Mouse (Mus musculus) heart, embryonic 10.5 days (tissue): ENCODE measurements around the gene Creb1. TPM values are rescaled to one million over a fixed set of nuclear protein-coding genes. Genes with fewer than 3 reads are reported as not detected.

Experiments used
- DNase-seq: peaks from one replicate; pipeline ENCODE4 v3.0.0-alpha.2; 2017; ENCODE audit warnings: low spot score
- H3K27ac ChIP-seq: fragments of 300-500 bp; sonication (generic); 2 replicates; pipeline ENCODE4 v1.5.1; 2016; ENCODE audit warnings: mild to moderate bottlenecking
- H3K27me3 ChIP-seq: fragments of 300-500 bp; sonication (generic); 2 replicates; pipeline ENCODE4 v1.6.1; 2016; ENCODE audit warnings: mild to moderate bottlenecking; ENCODE audit not compliant: poor library complexity, insufficient read depth, severe bottlenecking
- H3K36me3 ChIP-seq: fragments of 300-500 bp; sonication (generic); 2 replicates; pipeline ENCODE4 v1.6.1; 2016; ENCODE audit warnings: mild to moderate bottlenecking, moderate library complexity
- H3K4me1 ChIP-seq: fragments of 300-500 bp; sonication (generic); 2 replicates; pipeline ENCODE4 v1.6.1; 2016; ENCODE audit warnings: mild to moderate bottlenecking
- H3K4me3 ChIP-seq: fragments of 300-500 bp; sonication (generic); 2 replicates; pipeline ENCODE4 v1.5.1; 2016; ENCODE audit warnings: mild to moderate bottlenecking, moderate library complexity
- H3K9me3 ChIP-seq: fragments of 300-500 bp; sonication (generic); 2 replicates; pipeline ENCODE4 v1.6.1; 2016; ENCODE audit warnings: mild to moderate bottlenecking, moderate library complexity
- WGBS: fragments of 180-500 bp; shearing (Covaris S2); methylation state at CpG from one replicate; pipeline ENCODE4 v1.1.7; 2016; 5-methylcytosine and 5-hydroxymethylcytosine counted together
- polyA plus RNA-seq: library from polyadenylated mRNA; unstranded; fragments of >200 nt; fragmentation: Nextera tagmentation; extraction: Ambion mirVana; gene quantifications from 2 replicates; pipeline ENCODE4 v1.2.1, GENCODE M21; 2016

The Creb1 gene
- polyA plus RNA-seq = 27.2 and 29.1 TPM in 2 replicates

DNA sequence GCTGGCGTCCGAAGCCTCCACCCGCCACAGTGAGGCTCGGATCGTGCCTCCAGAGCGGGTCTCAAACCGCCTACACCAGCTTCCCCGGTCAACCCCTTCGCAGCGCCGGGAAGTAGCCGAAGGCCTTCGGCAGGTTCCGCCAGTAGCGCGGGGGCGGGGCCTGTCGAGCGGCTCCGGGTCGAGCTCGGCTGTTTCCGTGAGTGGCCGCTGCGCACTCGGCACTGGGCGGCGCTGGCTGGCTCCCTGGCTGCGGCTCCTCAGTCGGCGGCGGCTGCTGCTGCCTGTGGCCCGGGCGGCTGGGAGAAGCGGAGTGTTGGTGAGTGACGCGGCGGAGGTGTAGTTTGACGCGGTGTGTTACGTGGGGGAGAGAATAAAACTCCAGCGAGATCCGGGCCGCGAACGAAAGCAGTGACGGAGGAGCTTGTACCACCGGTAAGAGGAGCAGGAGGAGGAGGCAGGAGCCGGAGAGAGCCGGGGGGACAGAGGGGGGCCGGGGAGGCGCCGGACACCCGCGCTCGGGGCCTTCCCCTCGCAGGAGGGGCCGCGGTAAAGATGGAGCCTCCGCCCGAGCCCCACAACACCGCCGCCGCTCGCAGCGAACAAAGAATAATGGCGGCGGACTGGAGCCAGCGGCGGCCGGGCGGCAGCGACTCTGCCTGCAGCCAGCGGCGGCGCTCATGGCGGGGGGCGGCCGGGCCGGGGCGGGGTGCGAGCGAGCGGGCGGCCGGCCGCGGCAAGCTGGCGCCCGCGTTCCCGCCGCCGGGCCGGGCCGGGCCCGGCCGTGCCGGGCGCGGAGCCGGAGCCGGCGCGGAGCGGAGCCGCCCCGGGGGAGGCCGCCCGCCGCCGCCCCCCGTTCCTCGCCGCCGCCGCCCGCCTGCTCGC lies at the start of gene Creb1:
Gene Creb1, plus strand, starts transcription at position 57 of the 882 bp plus-strand sequence.
- WGBS = 6% methylated on average over 118 of the region's 119 CpGs
- peak; percentile 99 for DNase-seq

DNA sequence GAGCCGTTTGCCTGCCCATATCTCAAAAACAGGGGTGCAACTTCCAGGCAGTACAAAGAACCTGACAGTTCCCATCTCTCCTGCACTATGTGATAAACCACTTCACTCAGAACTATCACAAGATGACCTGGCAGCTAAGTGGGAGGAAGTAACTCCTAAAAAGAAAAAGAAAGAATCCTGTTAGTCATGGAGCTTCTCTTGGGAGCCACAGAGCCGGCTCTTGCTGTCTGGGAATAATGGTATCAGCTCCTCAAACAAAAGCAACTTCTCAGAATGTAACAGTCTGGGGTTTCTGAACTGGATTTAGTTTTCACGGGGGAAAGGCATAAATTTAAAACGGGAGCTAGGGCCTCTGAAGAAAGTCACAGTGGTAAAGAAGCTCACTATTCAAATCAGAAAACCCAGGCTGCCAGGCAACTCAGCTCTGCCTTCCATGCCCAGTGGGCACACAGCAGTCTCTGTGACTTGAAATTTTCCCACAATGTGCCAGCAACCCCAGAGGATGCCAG lies 43.9 kb upstream of the Creb1 start:
- Histone ChIP-seq H3K36me3 (no peaks in the 10 kb centered on the region), H3K27ac (no peak overlapping the region), H3K9me3 (no peaks in the 10 kb centered on the region), H3K27me3 (no peaks in the 10 kb centered on the region), H3K4me3 (no peak overlapping the region), H3K4me1 (peaks cover 5% of the 10 kb centered on the region; the same call in 1 of the 2 replicates)
- 30% methylated on average over 4 of the region's 4 CpGs for WGBS
- DNase-seq = no peak

More for the DNA sequence above, at the start of gene Creb1:
- H3K27me3 ChIP-seq = no peaks in the 10 kb centered on the region
- H3K4me3 ChIP-seq = peak within 1 kb of the TSS; percentile 85
- H3K4me1 ChIP-seq = peaks cover 17% of the 10 kb centered on the region; the same call in 1 of the 2 replicates
- peak within 1 kb of the TSS; percentile 99 for H3K27ac ChIP-seq
- no peaks in the 10 kb centered on the region for H3K9me3 ChIP-seq
- peaks cover 3% of the 10 kb centered on the region for H3K36me3 ChIP-seq

DNA sequence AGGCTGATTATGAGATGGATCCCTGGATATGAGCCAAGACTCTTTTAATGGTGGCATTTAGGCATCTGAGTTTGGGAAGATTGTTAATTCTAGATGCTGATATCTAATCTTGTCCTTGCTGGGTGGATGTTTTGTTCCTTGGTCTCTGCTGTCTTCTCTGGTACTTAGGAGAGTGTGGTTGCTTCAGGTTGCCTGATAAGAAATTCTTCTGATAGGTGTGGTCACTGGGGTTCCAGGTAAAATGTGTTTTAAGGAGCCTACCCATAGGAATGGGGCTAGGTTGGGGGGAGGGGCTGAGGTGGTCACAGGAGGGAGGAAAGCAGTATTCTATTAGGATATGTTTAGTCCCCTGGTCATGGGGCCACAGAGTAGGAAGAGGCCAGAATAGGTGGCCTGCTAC lies 35.6 kb upstream of the Creb1 start:
- Histone ChIP-seq H3K4me3 (no peak overlapping the region), H3K9me3 (no peaks in the 10 kb centered on the region), H3K27ac (no peak overlapping the region), H3K36me3 (no peaks in the 10 kb centered on the region), H3K4me1 (no peaks in the 10 kb centered on the region), H3K27me3 (no peaks in the 10 kb centered on the region)
- DNase-seq = no peak

DNA sequence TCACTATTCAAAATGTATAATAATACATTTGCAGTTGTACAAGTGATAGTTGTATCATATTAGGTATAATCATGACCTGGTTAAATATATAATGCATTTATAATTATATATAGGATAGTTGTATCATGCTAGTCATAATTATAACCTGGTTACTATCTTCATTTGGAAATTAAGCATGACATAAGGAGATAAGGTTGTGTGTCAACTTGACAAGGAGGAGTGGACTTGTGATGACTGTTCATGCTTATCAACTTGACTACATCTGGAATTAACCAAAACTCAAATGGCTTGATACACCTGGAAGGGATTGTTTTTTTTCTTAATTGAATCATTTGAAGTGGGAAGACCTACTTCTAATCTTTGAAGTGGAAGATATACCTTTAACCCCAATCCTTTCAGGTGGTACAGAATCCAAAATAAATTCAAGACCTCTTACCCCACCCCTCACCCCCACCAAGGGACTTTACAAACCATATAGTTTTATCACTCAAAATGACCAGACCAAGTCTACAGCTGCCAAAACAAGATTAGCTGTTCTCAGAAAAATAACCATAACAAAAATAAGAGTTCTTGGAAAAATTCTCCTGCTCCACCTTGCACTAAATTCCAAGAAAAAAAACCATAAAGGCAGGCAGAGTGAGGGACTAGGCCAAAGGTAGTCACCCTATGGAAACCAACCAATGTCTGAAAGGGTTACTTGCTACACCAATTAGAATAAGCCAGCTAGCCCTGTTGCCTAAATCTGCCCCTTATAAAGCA lies 30.9 kb upstream of the Creb1 start:
- no peaks in the 10 kb centered on the region for H3K9me3 ChIP-seq

GRCm38 (mm10) chr1:64508479-64509096 lies 23.9 kb upstream of the Creb1 start:
- Histone ChIP-seq H3K27ac (no peak overlapping the region), H3K9me3 (no peaks in the 10 kb centered on the region), H3K27me3 (no peaks in the 10 kb centered on the region), H3K4me1 (no peaks in the 10 kb centered on the region), H3K36me3 (no peaks in the 10 kb centered on the region), H3K4me3 (no peak overlapping the region)
- DNase-seq = no peak
- 84% methylated on average over 7 of the region's 7 CpGs for WGBS

More for the DNA sequence above, 30.9 kb upstream of the Creb1 start:
- DNase-seq = no peak
- no peak overlapping the region for H3K27ac ChIP-seq
- no peak overlapping the region for H3K4me3 ChIP-seq
- H3K4me1 ChIP-seq = no peaks in the 10 kb centered on the region
- no peaks in the 10 kb centered on the region for H3K36me3 ChIP-seq
- H3K27me3 ChIP-seq = no peaks in the 10 kb centered on the region

DNA sequence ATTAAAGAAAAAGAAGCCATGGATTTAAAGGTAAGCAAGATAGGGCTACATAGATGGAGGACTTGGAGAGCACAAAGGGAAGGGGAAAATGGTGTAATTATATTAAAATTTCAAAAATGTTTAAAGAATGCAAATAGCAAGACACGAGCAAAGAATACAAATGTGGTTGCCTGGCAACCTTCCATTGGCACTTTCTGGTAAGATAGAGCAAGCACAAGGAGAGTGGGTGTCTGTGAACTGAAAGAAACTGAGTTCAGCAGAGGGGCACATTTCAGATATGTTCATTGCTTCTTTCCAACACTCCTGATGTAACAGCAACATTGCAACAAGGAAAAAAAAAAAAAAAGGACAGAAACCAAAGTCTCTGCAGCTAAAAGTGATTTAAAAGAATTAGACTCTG lies 22.8 kb upstream of the Creb1 start:
- WGBS = 66% methylated on average over 1 of the region's 1 CpGs
- Histone ChIP-seq H3K4me1 (no peaks in the 10 kb centered on the region), H3K36me3 (no peaks in the 10 kb centered on the region), H3K9me3 (no peaks in the 10 kb centered on the region), H3K4me3 (no peak overlapping the region), H3K27ac (no peak overlapping the region), H3K27me3 (no peaks in the 10 kb centered on the region)
- DNase-seq = no peak

DNA sequence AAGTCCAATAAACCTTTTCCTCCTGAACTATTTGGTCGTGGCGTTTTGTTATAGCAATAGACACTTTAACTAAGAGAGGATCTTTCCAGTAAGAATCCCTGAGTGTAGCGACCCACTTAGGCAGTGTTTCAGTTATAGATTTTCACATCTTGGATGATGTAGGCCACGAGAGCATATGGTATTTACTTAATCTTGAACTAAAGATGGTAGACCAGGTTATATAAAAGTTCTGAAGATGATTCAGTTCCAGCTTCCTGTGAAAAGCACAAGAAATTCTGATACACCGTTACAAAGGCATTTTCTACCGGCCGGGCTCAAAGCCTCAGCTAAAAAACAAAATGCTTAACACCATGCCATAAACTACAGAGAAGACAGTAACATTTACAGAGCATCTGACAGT lies 18.3 kb upstream of the Creb1 start:
- Histone ChIP-seq H3K9me3 (no peaks in the 10 kb centered on the region), H3K27ac (no peak overlapping the region), H3K36me3 (no peaks in the 10 kb centered on the region), H3K27me3 (no peaks in the 10 kb centered on the region), H3K4me1 (peaks cover 4% of the 10 kb centered on the region), H3K4me3 (no peak overlapping the region)
- 84% methylated on average over 7 of the region's 7 CpGs for WGBS
- no peak for DNase-seq

- Histone ChIP-seq H3K27ac (no peak overlapping the region), H3K27me3 (no peaks in the 10 kb centered on the region), H3K4me3 (no peak overlapping the region), H3K36me3 (no peaks in the 10 kb centered on the region), H3K9me3 (no peaks in the 10 kb centered on the region), H3K4me1 (peaks cover 9% of the 10 kb centered on the region)
- 62% methylated on average over 3 of the region's 3 CpGs for WGBS
- DNase-seq = no peak
Measured at GRCm38 (mm10) chr1:64516593-64516992, 15.9 kb upstream of the Creb1 start.

DNA sequence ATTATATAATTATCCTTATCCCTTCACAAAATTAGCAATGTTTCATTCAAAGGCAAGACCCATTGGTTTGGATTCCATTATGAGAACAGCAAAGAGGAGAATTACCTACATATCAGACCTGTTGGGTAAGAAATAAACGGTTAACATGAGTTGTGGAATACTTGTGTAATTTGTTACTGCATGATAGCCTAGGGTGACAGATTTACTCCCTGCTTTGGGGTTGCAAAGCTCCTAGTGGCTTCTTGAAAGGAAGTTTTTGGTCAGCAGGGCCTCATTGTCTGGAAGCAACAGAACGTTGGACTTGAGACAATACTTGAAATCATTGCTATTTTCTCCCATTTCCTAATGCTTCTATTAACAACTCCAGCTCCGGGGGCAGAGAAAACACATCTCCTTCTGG lies 14.0 kb upstream of the Creb1 start:
- peaks cover 16% of the 10 kb centered on the region for H3K4me1 ChIP-seq
- no peak for DNase-seq
- no peaks in the 10 kb centered on the region for H3K36me3 ChIP-seq
- no peak overlapping the region for H3K27ac ChIP-seq
- H3K27me3 ChIP-seq = no peaks in the 10 kb centered on the region
- H3K4me3 ChIP-seq = no peak overlapping the region
- H3K9me3 ChIP-seq = no peaks in the 10 kb centered on the region
- 76% methylated on average over 3 of the region's 3 CpGs for WGBS

- H3K9me3 ChIP-seq = no peaks in the 10 kb centered on the region
- peaks cover 16% of the 10 kb centered on the region for H3K4me1 ChIP-seq
- no peaks in the 10 kb centered on the region for H3K27me3 ChIP-seq
- H3K27ac ChIP-seq = no peak overlapping the region
- no peak for DNase-seq
- WGBS = 23% methylated on average over 1 of the region's 1 CpGs
- H3K36me3 ChIP-seq = no peaks in the 10 kb centered on the region
- no peak overlapping the region for H3K4me3 ChIP-seq
Measured at GRCm38 (mm10) chr1:64519345-64519744, 13.1 kb upstream of the Creb1 start.

GRCm38 (mm10) chr1:64519901-64520300 lies 12.5 kb upstream of the Creb1 start:
- Histone ChIP-seq H3K9me3 (no peaks in the 10 kb centered on the region), H3K27ac (no peak overlapping the region), H3K27me3 (no peaks in the 10 kb centered on the region), H3K4me3 (no peak overlapping the region), H3K36me3 (no peaks in the 10 kb centered on the region), H3K4me1 (peaks cover 16% of the 10 kb centered on the region)
- WGBS = 46% methylated on average over 1 of the region's 1 CpGs
- no peak for DNase-seq

DNA sequence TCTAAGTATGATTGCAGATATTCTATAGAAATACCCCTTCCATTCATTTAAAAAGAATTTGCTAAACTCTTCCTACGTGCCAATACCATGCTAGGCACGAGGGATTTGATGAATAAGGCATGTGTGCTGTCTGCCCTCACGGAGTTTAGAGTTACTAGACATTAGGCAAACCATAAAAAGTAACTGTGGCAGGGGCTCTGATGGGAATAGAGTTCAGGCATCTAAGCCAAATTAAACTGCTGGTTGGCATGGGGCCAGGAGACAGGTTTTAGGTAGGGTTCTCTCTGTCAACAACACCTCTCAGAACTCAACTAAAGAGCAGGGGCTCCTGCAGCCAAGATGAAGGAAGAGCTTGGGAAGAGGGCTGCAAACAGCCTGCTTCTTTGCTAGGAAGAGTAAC lies 10.7 kb upstream of the Creb1 start:
- Histone ChIP-seq H3K27me3 (no peaks in the 10 kb centered on the region), H3K4me3 (no peak overlapping the region), H3K27ac (no peak overlapping the region), H3K4me1 (peaks cover 16% of the 10 kb centered on the region), H3K9me3 (no peaks in the 10 kb centered on the region), H3K36me3 (no peaks in the 10 kb centered on the region)
- DNase-seq = no peak
- 82% methylated on average over 3 of the region's 3 CpGs for WGBS

- H3K4me1 ChIP-seq = peaks cover 14% of the 10 kb centered on the region
- no peaks in the 10 kb centered on the region for H3K36me3 ChIP-seq
- H3K27ac ChIP-seq = no peak overlapping the region
- no peak overlapping the region for H3K4me3 ChIP-seq
- no peaks in the 10 kb centered on the region for H3K9me3 ChIP-seq
- 73% methylated on average over 6 of the region's 6 CpGs for WGBS
- no peaks in the 10 kb centered on the region for H3K27me3 ChIP-seq
- DNase-seq = no peak
Measured at GRCm38 (mm10) chr1:64522637-64523036, 9.8 kb upstream of the Creb1 start.
